Mouse (Mus musculus): ENCODE data around the gene Gmds.

DNA sequence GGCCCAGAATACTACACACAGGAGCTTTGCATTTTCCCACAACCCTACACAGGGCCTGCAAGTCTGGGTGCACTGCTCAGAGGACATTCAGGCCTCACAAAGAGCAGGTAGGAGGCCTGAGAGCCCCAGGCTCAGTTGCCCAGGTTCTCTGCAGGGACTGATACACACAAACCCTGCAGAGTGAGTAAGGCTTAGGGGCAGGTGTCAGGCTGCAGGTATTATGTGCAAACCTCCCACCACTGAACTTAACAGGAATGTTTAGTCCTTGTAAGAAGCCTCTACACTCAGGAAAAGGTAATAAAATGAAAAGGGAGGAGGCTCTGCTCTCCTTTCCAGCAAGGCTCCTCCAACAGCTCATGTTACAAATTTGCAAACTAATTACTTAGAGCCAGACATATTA, 313.7 kb downstream of the Gmds start:
- no peak for TF ChIP-seq POLR2A (IDR thresholded peaks at IDR 0.05; ENCODE audit: extremely low read depth, insufficient read depth, low read length)
- no peak for TF ChIP-seq CTCF (IDR thresholded peaks at IDR 0.05; ENCODE audit: low read depth, low read length)
